Mouse (Mus musculus): Measurements from ENCODE around the gene Mtus2. TPM values are rescaled to one million over a fixed set of nuclear protein-coding genes. Genes with fewer than 3 reads are reported as not detected.
"Not testable (repeated sequence)": the region's sequence is repeated elsewhere in the genome, so short reads cannot be mapped to it uniquely, and the experiment has no call there.

The Mtus2 gene
- polyA plus RNA-seq, 1 experiment from 2014 or later = 39.2 TPM

DNA sequence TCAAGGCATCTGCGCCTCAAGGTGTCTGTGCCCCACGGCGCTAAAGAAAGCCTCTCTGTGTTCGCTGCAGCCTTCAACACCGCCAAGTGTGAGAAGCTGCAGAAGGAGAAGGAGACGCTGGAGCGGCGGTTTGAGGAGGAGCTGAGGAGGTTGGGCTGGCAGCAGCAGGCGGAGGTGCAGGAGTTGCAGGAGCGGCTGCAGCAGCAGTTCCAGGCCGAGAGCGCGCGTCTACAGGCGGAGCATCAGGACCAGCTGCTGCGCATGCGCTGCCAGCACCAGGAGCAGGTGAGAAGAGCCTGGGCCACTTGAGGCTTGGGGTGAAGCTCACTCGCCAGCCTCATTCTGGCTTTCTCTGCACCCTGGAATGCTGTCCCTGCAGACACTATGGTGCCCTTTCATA lies 331.7 kb downstream of the Mtus2 start:
- H3K9ac ChIP-seq (replicated peaks) = no peak overlapping the region
- no peak overlapping the region for H3K4me2 ChIP-seq
- peaks cover 20% of the 10 kb centered on the region for H3K36me3 ChIP-seq
- ATAC-seq (ENCODE audit: low FRiP score) = no peak
- H3K9me3 ChIP-seq (replicated peaks) = no peaks in the 10 kb centered on the region
- no peak overlapping the region for H3K27ac ChIP-seq (replicated peaks)
- H3K27me3 ChIP-seq (replicated peaks) = no peaks in the 10 kb centered on the region
- WGBS = 79% methylated on average over 18 of the region's 18 CpGs
- no peak overlapping the region for H3K4me3 ChIP-seq (replicated peaks)
- 0 out of 2 replicates have a peak, but pooled peaks cover 5% of the 10 kb centered on the region for H3K4me1 ChIP-seq

DNA sequence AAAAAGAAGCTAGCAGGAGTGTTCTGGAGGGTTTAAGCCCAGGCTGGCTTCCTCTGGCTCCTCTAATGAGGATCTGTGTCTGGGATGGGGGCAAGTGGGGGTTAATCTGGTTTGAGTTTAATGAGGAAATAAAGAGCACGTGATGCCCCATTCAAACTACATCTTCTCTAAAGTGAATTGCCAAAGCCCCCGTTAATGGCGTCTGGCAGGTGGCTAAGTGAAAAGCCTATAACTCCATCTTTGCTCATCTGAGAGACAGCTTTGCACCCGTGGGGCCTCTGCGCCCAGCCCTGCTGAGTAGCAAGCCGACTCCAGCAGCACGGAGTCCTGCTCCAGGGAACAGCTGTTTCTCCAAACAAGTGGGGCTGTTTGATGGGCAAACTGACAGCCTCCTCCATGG lies 332.8 kb downstream of the Mtus2 start:
- no peak overlapping the region for H3K9ac ChIP-seq (replicated peaks)
- H3K36me3 ChIP-seq = peaks cover 22% of the 10 kb centered on the region
- H3K4me2 ChIP-seq = no peak overlapping the region
- 0 out of 2 replicates have a peak, but pooled peaks cover 5% of the 10 kb centered on the region for H3K4me1 ChIP-seq
- no peaks in the 10 kb centered on the region for H3K9me3 ChIP-seq (replicated peaks)
- ATAC-seq (ENCODE audit: low FRiP score) = peak; percentile 41; the same call in 1 of the 2 replicates
- no peak overlapping the region for H3K4me3 ChIP-seq (replicated peaks)
- WGBS = 29% methylated on average over 7 of the region's 7 CpGs
- H3K27ac ChIP-seq (replicated peaks) = no peak overlapping the region
- no peaks in the 10 kb centered on the region for H3K27me3 ChIP-seq (replicated peaks)

DNA sequence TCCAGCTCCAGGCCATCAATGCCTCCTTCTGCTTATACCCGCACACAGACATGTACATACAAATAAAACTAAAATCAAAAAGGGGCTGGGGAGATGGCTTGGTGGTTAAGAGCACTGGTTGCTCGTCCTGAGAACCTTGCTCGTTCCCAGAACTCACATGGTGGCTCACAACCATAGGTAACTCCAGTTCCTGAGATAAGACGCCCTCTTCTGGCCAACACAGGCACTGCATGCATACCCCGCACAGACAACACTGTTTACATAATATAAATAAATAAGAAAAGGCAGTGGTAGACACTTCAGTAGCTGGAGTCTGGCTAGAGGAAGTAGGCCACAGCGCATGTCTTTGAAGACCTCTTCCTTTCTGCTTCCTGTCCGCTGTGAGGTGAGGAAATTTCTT lies 335.7 kb downstream of the Mtus2 start:
- H3K4me1 ChIP-seq = 0 out of 2 replicates have a peak, but pooled peaks cover 5% of the 10 kb centered on the region
- ATAC-seq (ENCODE audit: low FRiP score) = no peak
- peaks cover 35% of the 10 kb centered on the region for H3K36me3 ChIP-seq
- no peak overlapping the region for H3K4me3 ChIP-seq (replicated peaks)
- H3K4me2 ChIP-seq = no peak overlapping the region
- H3K9me3 ChIP-seq (replicated peaks) = no peaks in the 10 kb centered on the region
- H3K27ac ChIP-seq (replicated peaks) = no peak overlapping the region
- 82% methylated on average over 7 of the region's 7 CpGs for WGBS
- H3K9ac ChIP-seq (replicated peaks) = no peak overlapping the region
- no peaks in the 10 kb centered on the region for H3K27me3 ChIP-seq (replicated peaks)

DNA sequence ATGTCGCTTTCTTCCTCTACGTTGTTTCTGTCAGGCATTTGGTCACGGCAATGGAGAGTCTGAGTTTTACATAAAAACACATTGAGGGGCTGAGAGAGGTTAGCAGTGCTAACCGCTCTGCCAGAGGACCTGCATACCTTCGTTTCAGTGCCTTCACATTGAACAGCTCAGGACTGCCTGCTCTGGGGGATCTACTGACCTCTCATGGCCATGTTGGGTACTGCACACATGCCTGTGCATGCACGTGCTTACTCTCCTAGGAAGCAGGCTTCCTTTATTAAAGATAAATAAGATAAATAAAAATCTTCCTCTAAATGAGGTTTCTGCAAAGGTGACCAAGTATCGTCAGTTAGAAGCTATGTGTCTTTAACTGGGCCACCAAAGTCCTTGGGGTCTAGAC lies 336.2 kb downstream of the Mtus2 start:
- no peaks in the 10 kb centered on the region for H3K27me3 ChIP-seq (replicated peaks)
- no peak overlapping the region for H3K9ac ChIP-seq (replicated peaks)
- no peaks in the 10 kb centered on the region for H3K9me3 ChIP-seq (replicated peaks)
- WGBS = 87% methylated on average over 7 of the region's 7 CpGs
- H3K4me1 ChIP-seq = 0 out of 2 replicates have a peak, but pooled peaks cover 5% of the 10 kb centered on the region
- ATAC-seq (ENCODE audit: low FRiP score) = no peak
- H3K4me2 ChIP-seq = no peak overlapping the region
- H3K27ac ChIP-seq (replicated peaks) = no peak overlapping the region
- peaks cover 40% of the 10 kb centered on the region for H3K36me3 ChIP-seq
- no peak overlapping the region for H3K4me3 ChIP-seq (replicated peaks)

DNA sequence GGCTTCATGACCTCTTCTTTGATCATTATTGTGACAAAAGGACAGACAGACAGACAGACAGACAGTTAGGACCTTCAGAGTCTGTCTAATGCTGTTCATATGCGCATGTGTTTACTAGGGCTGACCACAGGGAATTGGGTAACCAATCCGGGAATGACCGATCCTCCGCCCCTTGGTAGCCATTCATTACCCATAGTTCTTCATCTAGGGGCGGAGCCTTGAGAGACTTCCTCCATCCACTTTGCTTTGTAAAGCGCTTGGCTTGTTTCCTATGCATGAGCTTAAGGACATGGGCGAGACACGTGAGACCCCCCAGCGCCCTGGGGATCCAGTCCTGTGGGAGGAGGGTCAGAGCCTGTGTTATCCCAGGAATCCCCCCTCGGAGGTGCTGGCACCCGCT lies 345.8 kb downstream of the Mtus2 start:
- no peak overlapping the region for H3K9ac ChIP-seq (replicated peaks)
- no peak for ATAC-seq (ENCODE audit: low FRiP score)
- no peaks in the 10 kb centered on the region for H3K9me3 ChIP-seq (replicated peaks)
- WGBS = 79% methylated on average over 11 of the region's 11 CpGs
- peaks cover 46% of the 10 kb centered on the region for H3K36me3 ChIP-seq
- H3K4me3 ChIP-seq (replicated peaks) = no peak overlapping the region
- H3K27ac ChIP-seq (replicated peaks) = no peak overlapping the region
- no peak overlapping the region for H3K4me2 ChIP-seq
- H3K4me1 ChIP-seq = no peaks in the 10 kb centered on the region
- no peaks in the 10 kb centered on the region for H3K27me3 ChIP-seq (replicated peaks)

DNA sequence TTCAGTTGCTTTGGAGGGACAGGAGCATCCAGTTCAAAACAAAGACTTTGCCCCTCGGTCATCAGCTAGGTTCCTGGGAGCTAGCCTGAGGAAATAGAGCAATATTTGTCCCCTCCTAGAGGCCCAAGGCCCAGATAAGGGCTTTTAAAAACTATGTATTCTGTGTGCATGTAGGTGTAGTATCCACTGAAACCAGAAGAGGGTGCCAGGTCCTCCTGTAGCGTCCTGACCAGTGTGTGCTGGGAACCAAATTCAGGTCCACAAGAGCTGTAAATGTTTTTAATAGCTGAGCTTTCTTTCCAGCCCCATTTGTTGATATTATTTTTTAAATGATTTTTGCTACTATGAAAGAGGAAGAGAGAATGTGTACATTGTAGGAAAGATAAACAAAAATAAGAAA lies 347.0 kb downstream of the Mtus2 start:
- no peaks in the 10 kb centered on the region for H3K4me1 ChIP-seq

DNA sequence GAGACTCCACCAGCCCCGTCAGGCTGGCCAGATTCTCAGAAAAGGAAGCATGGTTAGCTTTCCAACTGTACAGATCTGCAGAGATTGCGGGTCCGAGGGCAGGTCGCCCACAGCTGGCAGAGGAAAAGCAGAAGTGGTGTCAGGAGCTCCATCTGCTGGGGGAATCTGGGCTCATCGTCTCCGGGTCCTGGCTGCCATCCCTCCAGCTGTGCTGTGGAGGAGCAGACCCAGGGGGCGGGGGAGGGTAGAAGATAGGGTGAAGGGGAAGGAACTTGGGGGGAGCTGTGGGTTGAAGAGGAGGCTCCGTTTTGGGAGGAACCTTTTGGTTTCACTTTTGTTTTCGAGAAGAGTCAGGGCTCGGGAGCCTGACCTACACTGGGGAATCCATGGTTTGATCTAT lies 353.7 kb downstream of the Mtus2 start:
- H3K9ac ChIP-seq (replicated peaks) = no peak overlapping the region
- H3K9me3 ChIP-seq (replicated peaks) = no peaks in the 10 kb centered on the region
- peaks cover 47% of the 10 kb centered on the region for H3K36me3 ChIP-seq
- H3K4me2 ChIP-seq = no peak overlapping the region
- no peak for ATAC-seq (ENCODE audit: low FRiP score)
- 74% methylated on average over 10 of the region's 10 CpGs for WGBS
- H3K27me3 ChIP-seq (replicated peaks) = no peaks in the 10 kb centered on the region
- no peak overlapping the region for H3K4me3 ChIP-seq (replicated peaks)
- H3K27ac ChIP-seq (replicated peaks) = no peak overlapping the region
- H3K4me1 ChIP-seq = no peaks in the 10 kb centered on the region

More for the DNA sequence above, 347.0 kb downstream of the Mtus2 start:
- Histone ChIP-seq H3K27ac (replicated peaks) (no peak overlapping the region), H3K36me3 (peaks cover 47% of the 10 kb centered on the region), H3K9me3 (replicated peaks) (no peaks in the 10 kb centered on the region), H3K27me3 (replicated peaks) (no peaks in the 10 kb centered on the region), H3K4me3 (replicated peaks) (no peak overlapping the region), H3K9ac (replicated peaks) (no peak overlapping the region), H3K4me2 (no peak overlapping the region)
- no peak for ATAC-seq (ENCODE audit: low FRiP score)
- WGBS = 95% methylated on average over 2 of the region's 2 CpGs

DNA sequence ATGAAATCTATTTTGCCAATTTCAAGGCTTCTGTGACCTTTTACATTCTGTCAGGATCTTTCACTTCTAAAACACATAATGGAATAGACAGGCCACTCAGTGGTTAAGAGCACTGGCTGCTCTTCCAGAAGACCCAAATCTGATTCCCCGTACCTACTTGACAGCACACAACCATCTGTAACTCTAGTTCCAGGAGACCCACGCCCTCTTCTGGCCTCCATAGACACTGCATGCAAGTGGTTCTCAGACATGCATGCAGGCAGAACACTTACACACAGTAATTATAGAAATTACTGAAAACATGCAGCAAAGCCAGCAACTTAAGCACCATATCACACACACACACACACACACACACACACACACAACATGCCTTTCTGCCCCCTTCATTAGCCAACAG lies 355.3 kb downstream of the Mtus2 start:
- H3K9ac ChIP-seq (replicated peaks) = no peak overlapping the region
- 65% methylated on average over 2 of the region's 2 CpGs for WGBS
- H3K36me3 ChIP-seq = peaks cover 38% of the 10 kb centered on the region
- H3K9me3 ChIP-seq (replicated peaks) = no peaks in the 10 kb centered on the region
- H3K4me2 ChIP-seq = no peak overlapping the region
- no peaks in the 10 kb centered on the region for H3K4me1 ChIP-seq
- no peak overlapping the region for H3K4me3 ChIP-seq (replicated peaks)
- H3K27me3 ChIP-seq (replicated peaks) = no peaks in the 10 kb centered on the region
- no peak for ATAC-seq (ENCODE audit: low FRiP score)
- H3K27ac ChIP-seq (replicated peaks) = no peak overlapping the region

DNA sequence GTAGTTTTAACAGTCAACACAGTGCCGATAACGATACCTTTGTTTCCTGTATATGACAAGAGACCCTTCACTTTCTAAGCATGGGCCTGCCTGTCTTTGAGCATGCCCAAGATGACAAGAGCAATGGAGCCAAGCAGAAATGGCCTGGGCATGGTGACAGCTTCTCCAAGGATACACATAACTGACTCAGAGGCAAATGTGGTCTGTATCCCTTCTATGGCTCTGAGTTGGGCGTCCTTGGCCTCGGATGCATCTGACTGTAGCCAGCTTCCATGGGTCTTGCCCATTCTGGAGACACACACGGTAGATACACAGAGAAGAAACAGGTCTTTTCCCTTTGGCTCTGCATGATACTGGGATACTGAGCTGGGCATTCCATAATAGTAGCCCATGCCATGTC lies 357.8 kb downstream of the Mtus2 start:
- Histone ChIP-seq H3K9me3 (replicated peaks) (no peaks in the 10 kb centered on the region), H3K4me1 (no peaks in the 10 kb centered on the region), H3K36me3 (peaks cover 27% of the 10 kb centered on the region), H3K27ac (replicated peaks) (no peak overlapping the region), H3K9ac (replicated peaks) (no peak overlapping the region), H3K4me2 (no peak overlapping the region), H3K27me3 (replicated peaks) (no peaks in the 10 kb centered on the region), H3K4me3 (replicated peaks) (no peak overlapping the region)
- WGBS = 94% methylated on average over 5 of the region's 5 CpGs
- ATAC-seq (ENCODE audit: low FRiP score) = no peak

DNA sequence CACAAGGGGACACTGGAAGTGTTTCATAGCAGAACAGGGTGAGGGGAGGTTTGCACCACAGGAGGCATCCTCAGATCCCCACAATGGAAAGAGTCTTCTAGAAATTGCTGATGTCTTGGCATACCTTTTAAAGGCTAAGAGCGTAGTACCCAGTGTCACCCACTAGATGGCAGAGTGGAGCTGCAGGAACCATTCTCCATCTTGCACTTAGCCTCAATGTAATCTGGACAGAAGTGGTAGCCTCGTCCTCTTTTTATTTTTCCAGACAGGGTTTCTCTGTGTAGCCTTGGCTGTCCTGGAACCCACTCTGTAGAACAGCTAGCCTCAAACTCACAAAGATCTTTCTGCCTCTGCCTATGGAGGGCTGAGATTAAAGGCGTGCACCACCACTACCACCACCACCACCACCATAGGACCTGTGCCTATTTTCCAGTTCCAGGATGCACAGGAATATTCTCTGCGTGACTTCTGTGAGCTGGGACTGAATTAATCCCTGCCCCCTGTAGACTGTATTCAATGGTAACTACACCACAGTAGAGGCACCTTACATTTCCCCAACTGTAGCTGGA lies 368.3 kb downstream of the Mtus2 start:
- Histone ChIP-seq H3K27me3 (replicated peaks) (no peaks in the 10 kb centered on the region), H3K27ac (replicated peaks) (no peak overlapping the region), H3K9me3 (replicated peaks) (no peaks in the 10 kb centered on the region), H3K4me2 (no peak overlapping the region), H3K4me1 (no peaks in the 10 kb centered on the region), H3K36me3 (no peaks in the 10 kb centered on the region), H3K4me3 (replicated peaks) (no peak overlapping the region), H3K9ac (replicated peaks) (no peak overlapping the region)
- 52% methylated on average over 4 of the region's 4 CpGs for WGBS
- ATAC-seq (ENCODE audit: low FRiP score) = no peak; the same call in 1 of the 2 replicates

DNA sequence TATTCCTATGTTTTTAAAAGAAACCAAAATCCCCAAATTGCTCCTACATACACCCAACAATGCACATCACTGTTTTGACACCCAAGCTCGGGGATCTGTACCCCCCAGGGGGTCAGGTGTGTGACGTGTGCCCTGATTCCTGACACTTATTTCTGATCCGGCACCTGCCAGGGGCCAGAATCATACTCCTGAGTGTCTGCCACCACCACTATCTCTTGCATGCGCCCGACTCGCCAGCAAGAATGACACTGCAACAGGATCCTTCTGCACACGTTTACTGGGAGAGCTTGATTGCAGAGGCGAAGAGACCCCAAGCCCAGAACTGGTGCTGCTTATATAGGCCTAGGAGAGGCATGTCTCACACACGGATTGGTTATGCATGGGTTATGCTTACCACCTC lies 369.2 kb downstream of the Mtus2 start:
- not testable (repeated sequence) for H3K4me1 ChIP-seq; H3K9me3 ChIP-seq (replicated peaks)
- WGBS = 96% methylated on average over 9 of the region's 9 CpGs

DNA sequence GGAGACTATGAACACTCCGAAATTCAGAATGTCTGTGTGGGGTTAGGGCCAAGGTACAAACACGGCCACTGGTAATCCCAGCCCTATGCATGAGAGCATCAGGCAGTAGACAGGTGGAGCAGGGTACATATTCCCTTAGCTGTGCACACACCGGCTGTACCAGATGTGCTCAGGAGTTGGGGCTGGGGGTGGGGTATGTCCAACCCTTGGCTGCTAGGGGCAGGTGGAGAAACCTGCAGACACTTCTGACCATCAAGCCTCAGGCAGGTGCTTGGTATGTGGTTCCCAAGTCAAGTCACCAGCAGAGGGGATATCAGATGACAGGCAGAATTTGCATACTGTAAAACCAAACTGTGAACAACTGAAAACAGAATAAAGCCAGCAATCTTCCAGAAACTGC lies 371.9 kb downstream of the Mtus2 start:
- Histone ChIP-seq H3K27ac (replicated peaks) (no peak overlapping the region), H3K4me2 (no peak overlapping the region), H3K4me1 (peaks cover 7% of the 10 kb centered on the region), H3K9me3 (replicated peaks) (no peaks in the 10 kb centered on the region), H3K4me3 (replicated peaks) (no peak overlapping the region), H3K36me3 (peaks cover 11% of the 10 kb centered on the region; the same call in 1 of the 2 replicates), H3K27me3 (replicated peaks) (no peaks in the 10 kb centered on the region), H3K9ac (replicated peaks) (no peak overlapping the region)
- no peak for ATAC-seq (ENCODE audit: low FRiP score)
- WGBS = 98% methylated on average over 3 of the region's 3 CpGs

More for the DNA sequence above, 369.2 kb downstream of the Mtus2 start:
- H3K27ac ChIP-seq (replicated peaks); H3K27me3 ChIP-seq (replicated peaks); H3K9ac ChIP-seq (replicated peaks); ATAC-seq (ENCODE audit: low FRiP score); H3K4me2 ChIP-seq; H3K36me3 ChIP-seq; H3K4me3 ChIP-seq (replicated peaks): not testable (repeated sequence)
